Mouse (Mus musculus) cerebellum, adult 9-11 months (tissue): ENCODE data around the gene Ptpn13.

Experiments used
- DNase-seq: peaks from one replicate; pipeline ENCODE4 v3.0.0; 2022

Gene Ptpn13

GRCm38 (mm10) chr5:103424678-103425319 is at the start of gene Ptpn13:
Gene Ptpn13 (plus strand): TSS chr5:103425192.
- DNase-seq = peak; percentile 85

- DNase-seq = no peak
These were observed 49.8 kb upstream of the Ptpn13 start for GRCm38 (mm10) chr5:103375226-103375625.

DNA sequence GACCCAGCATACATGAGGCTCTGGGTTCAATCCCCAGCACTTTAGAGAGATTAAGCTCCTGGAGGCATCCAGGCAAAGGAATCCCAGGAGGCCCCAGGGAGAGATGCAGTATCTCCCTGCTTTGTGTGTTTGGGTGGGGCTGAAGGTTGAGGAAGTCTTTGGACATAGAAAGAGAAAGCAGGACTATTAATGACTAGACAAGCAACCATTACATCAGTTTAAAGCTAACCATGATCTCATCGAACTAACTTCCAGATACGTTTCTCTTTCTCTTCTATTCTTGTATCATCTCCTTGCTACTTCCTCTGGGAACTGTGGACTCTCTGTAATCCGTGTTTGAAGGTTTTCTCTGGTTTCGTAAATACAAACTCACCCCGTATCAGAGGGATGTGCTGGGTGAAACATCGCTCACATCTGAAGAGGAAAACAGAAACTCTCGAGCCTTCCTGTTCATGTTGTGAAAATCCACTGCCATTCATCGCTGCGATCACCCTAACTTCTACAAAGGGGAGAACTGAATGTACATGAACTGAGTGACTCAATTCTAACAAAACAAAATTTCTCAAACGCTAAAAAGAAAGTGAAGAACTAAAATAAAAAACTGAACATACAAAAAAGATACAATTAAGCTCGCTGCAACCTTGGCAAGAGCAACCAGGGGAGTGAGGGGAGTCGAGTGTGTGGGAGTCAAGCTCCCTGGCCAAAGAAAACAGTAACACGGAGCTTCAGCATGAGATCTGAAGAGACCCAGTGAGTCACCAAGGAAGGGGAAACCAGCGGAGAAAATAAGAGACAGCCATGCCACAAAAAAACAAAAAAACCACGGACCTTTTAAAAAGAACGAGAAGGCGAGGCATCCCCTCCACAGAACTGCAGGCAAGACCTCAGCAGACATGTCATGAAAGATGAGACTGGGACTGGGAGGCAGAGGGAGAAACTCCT is 48.4 kb upstream of the Ptpn13 start:
- no peak for DNase-seq

DNA sequence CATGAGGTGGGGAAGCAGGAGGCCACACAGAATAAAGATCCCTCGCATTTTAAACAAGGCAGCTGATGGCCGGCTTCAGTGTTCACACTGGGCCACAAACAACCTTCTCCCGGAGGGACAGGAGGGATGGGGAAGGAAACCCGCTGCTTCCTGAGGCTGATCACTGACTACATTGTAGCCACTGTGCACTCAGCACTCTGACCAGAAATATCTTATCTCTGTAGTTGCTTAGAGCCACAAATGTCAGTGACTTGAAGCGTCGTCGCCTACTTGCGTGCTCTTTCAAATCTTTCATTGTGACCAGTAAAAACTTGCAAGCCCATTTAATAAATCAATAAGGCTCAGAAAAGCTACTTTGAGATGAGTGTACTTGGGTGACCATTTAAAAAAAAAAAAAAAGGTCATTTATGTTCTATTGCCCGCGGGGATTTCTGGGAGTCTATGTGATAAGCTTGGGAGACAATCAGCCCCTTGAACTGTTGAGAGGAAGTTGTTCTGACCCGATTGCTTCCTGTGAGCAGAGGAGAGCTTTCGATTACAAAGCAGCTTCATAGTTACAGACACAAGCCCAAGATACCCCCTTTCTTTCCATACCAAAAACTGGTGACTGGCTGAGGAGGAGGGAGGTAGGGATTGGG is 47.4 kb upstream of the Ptpn13 start:
- no peak for DNase-seq

DNA sequence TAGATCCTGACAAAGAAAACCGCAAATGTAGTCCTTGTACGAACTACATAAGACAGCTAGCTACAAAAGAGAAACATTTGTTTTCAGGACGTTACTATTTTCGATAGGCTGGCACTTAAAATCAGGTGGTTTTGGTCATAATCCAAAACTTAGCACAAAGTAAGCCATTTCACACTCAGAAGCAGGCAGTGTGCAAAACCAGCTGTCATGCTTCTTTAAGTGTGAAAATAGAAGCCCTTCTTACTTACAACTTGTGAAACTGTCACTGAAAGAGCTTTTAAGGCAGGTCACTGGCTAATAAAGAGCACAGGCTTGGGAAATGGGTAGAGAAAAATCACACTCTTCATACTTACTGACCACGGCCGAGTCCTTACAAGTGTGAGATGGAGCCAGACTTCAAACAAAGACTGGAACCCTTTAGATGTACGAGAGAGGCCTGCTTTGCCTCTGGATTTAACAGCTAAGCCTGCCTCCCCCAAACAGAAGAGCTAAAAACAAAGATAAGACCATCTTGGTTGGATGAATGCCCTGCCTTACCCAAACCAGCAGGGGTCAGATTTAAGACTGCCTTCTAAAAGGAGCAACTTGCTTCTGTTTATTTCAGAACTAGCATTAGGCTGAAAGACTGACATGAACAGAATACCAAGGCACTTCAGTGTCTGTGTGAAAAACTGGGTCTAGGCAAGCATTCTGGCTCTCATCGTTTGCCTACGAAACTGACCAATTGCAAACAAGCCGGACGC is 44.0 kb upstream of the Ptpn13 start:
- DNase-seq = no peak

GRCm38 (mm10) chr5:103382951-103383350 is 42.0 kb upstream of the Ptpn13 start:
- DNase-seq = no peak

- no peak for DNase-seq
These were observed 41.0 kb upstream of the Ptpn13 start for GRCm38 (mm10) chr5:103384021-103384420.

GRCm38 (mm10) chr5:103387540-103388026 is 37.4 kb upstream of the Ptpn13 start:
- DNase-seq = no peak

DNA sequence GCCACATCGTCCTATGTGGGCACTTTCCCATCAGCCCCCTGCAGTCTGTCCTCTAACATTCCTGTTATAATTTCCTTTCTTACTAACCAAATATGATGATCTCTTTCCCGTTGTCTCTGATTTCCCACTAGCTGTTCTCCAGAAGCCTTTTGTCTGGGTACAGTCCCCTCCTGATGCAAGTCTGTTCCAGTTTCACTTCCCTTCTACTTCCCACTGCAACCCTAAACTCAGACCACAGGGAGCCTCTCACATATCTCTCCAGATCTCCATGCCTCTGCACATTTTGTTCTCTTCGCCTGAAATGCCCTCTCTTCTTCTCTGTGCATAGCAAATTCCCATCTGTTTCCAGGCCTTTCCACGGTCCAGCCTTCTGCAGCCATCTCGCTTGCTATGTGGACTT is 35.6 kb upstream of the Ptpn13 start:
- DNase-seq = no peak

DNA sequence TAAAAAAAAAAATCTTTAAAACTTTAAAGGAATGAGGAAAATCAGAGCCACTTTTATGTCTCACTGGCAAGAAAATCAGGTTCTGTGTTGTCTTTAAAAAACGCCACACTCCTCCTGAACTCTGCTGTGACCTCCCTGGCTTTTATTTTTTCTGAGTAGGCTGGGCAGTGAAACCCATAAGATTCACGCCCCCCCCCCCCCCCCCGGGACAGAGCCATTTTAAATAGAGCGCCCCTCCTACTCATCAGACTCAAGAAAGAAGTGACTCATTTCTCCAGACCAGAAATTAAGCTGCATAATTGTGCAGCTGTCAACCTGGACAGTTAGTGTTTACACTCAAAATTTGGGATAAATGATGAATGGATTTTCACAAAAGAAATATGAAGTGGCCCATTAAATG is 31.8 kb upstream of the Ptpn13 start:
- no peak for DNase-seq

- no peak for DNase-seq
These were observed 31.2 kb upstream of the Ptpn13 start for GRCm38 (mm10) chr5:103393752-103394151.

DNA sequence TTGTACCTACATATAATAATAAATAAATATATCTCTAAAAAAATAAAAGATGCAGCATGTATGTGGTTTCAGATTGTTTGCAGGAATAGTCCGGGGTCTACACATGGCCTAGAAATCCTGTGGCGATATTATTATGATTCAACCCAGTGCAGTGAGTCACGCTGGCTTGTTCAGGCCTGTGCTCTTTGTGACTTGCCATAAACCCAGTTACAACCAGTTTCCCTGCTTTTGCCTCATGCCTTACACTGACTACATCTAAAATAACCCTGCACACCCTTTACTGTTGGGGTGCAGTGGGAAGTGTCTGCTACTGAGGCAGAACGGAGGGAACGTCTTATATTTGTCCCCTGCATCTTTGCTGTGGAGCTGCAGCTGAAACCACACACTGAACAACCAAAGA is 29.3 kb upstream of the Ptpn13 start:
- DNase-seq = no peak

DNA sequence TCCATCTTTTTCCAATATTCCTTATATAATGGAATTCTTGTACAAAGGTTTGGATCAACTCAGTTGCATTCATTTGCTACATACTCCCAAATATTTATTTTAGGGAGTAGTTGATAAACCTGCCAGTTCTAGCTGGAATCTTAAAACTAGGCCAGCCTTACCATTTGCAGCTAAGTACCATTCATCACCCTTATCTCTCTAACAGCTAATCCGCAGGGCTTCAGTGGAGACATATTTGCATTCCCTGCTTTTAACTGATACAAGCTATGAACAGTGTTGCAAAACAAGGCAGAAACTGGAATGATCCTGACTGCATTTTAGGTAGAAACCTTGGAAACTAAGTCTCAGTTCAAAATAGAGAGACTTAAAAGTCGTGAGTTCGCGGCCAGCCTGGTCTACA is 27.6 kb upstream of the Ptpn13 start:
- DNase-seq = no peak

DNA sequence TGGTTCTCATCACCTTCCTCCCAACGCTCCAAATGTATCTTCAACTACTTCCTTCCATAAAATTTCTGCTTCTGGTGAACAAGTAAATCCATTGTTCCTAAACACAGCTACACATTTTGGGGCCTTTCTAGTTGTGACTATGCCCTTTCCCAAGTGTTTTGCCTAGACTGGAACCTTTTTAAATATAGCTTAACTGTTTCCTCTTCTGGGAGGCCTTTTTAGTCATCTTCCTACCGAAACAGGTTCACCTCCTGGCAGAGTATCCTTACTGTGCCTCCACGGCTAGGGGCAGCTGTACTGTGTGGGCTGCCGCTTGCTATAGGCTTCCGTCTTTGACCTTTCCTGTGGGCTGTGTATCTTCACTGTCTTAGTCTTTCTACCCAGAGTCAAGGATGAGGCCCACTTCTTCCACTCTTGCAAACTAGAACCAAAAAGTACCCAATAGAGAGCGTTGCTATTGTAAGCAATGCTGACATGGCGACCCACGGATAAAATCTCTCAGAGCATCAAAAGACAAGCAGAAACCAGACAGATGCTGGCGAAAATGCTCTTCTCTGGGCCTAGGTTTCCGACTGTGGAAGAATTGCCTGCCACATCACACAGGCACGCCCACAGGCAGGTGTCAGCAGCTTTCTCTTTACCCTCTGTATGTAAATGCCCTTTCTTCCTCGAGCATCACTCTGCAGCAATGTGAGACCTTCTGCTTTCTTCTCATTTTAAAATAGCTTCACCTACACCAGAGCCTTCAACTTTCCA is 20.6 kb upstream of the Ptpn13 start:
- no peak for DNase-seq

- DNase-seq = no peak
These were observed 19.1 kb upstream of the Ptpn13 start for GRCm38 (mm10) chr5:103405921-103406320.

DNA sequence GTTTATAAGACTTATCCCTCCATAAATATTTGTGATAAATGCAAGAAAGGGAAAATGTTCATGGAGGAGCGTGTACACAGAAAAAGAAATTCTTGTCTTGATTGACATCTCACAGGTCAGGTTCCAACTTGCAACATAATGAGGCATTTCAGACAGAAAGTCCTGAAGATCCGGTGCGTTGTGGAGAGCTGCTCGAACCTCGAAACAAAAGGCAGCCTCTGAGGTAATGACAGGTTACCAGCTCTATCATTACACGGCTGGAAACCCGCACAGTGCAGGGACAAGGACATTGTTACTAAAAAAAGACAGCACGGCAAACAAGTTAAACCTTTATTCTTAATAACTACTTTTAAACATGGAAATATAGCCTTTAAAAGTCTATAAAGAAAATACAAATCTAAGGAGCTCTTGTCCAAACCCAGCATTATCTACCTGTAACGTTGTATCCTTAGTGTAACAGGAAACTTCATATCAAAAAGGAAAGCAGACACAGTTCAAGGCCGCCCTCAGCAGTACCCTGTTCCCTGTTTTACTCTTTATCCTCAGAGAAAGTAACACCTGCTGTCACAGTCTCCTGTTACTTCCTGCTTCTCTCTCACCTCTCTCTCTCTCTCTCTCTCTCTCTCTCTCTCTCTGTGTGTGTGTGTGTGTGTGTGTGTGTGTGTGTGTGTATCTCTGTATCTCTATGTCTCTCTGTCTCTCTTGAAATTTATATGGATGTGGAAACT is 12.8 kb upstream of the Ptpn13 start:
- no peak for DNase-seq

- DNase-seq = no peak
These were observed 10.4 kb upstream of the Ptpn13 start for GRCm38 (mm10) chr5:103414542-103414941.

DNA sequence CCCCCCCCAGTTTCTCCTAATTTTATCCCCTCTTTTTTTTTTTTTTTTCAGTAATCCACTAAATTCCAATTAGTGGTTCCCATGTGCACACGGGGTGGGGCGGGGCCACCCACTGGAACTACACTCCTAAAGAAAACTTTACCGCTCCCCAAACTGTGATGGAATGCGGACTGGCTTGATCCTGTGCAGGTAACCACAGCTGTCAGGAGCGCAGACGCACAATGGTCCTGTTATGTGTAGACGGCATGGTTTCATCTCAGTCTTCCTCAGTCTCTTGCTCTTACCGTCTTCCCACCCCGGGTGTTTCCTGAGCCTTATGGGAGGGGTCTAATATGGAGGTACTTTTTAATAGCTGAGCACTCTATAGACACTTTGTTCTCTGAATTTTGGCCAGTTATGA is 7.0 kb upstream of the Ptpn13 start:
- DNase-seq = no peak

GRCm38 (mm10) chr5:103418886-103419285 is 6.1 kb upstream of the Ptpn13 start:
- no peak for DNase-seq

GRCm38 (mm10) chr5:103420568-103420967 is 4.4 kb upstream of the Ptpn13 start:
- no peak for DNase-seq

GRCm38 (mm10) chr5:103422609-103423008 is 2.4 kb upstream of the Ptpn13 start:
- no peak for DNase-seq
